In genomic region chr13:21161591-21161990, GRCm38 (mm10) we compare ENCODE assay signal across 10 mouse cellular contexts. TPM values are rescaled to one million over a fixed set of nuclear protein-coding genes. Genes with fewer than 3 reads are reported as not detected.
DNase-seq lines count a peak whose midpoint lies in the region; ATAC-seq and TF ChIP-seq lines count a peak whose summit lies in the region.
"Had no signal": no experiment of that assay in that cellular context is flagged by ENCODE, and none has a peak within 500 bp of the region (broad histone marks: within the 10 kb centered on the region; RNA-seq: fewer than 3 reads in every experiment).

No protein-coding gene starts in this region.

- no peak overlapping the region for H3K9ac ChIP-seq in liver, embryonic 14.5 days (replicated peaks)

- peak overlapping the region; percentile 94 for H3K4me2 ChIP-seq in liver, embryonic 14.5 days (ENCODE audit: low read depth)

- H3K36me3 ChIP-seq in megakaryocyte, embryonic 14.5 days (replicated peaks; ENCODE audit: low read length) = no peaks in the 10 kb centered on the region
- no peaks in the 10 kb centered on the region for H3K36me3 ChIP-seq in liver, embryonic 14.5 days (replicated peaks; ENCODE audit: control insufficient read depth, insufficient read depth, low read depth)

- no peak for TF ChIP-seq EP300 in liver, embryonic 14.5 days (IDR thresholded peaks at IDR 0.05; ENCODE audit: low read depth)

- no peaks in the 10 kb centered on the region for H3K4me1 ChIP-seq in cerebellum, adult 2 months (ENCODE audit: control insufficient read depth, insufficient read depth, low read length)
- H3K4me1 ChIP-seq in megakaryocyte, embryonic 14.5 days = peaks cover 33% of the 10 kb centered on the region
- peaks cover 7 to 14% of the 10 kb centered on the region in 2 experiments for H3K4me1 ChIP-seq in liver, embryonic 14.5 days (replicated peaks; ENCODE audit: control insufficient read depth in 2 of 2, insufficient read depth in 2 of 2, low read length in 1 of 2)

- H3K27ac ChIP-seq in cerebellum, adult 2 months (ENCODE audit: insufficient read depth, low read length) = no peak overlapping the region
- no peak overlapping the region for H3K27ac ChIP-seq in liver, embryonic 14.5 days

- TF ChIP-seq CTCF in cerebellum, adult 2 months (IDR thresholded peaks at IDR 0.05; ENCODE audit: borderline replicate concordance, insufficient read depth, low read depth, low read length) = no peak
- no peak for TF ChIP-seq CTCF in liver, embryonic 14.5 days (IDR thresholded peaks at IDR 0.05; ENCODE audit: low read depth)

- DNase-seq in cerebellum, adult 2 months = no peak
- DNase-seq in cerebellum, postnatal 25 days = no peak
- no peak for DNase-seq in liver, embryonic 14.5 days (ENCODE audit: low read depth in 3 of 3, low spot score in 3 of 3)
- no peak for DNase-seq in ovary, adult 18-20 months (ENCODE audit: low spot score)
- DNase-seq in right cerebral cortex, adult 2 months (ENCODE audit: low spot score in 2 of 2) = no peak
- DNase-seq in thymus, postnatal 4 days = no peak

- peak overlapping the region; percentile 27 for H3K4me3 ChIP-seq in cerebellum, adult 2 months (replicated peaks; ENCODE audit: insufficient read depth, low read depth, low read length)
- peak overlapping the region; percentile 48 for H3K4me3 ChIP-seq in megakaryocyte, embryonic 14.5 days (replicated peaks)
- peak overlapping the region in 1 of 2 experiments; percentile 78; a peak in 2 of 4 replicates for H3K4me3 ChIP-seq in liver, embryonic 14.5 days (ENCODE audit: insufficient read depth in 1 of 2, low read depth in 2 of 2, low read length in 2 of 2)

- H3K9me3 ChIP-seq in megakaryocyte, embryonic 14.5 days = no peaks in the 10 kb centered on the region
- no peaks in the 10 kb centered on the region for H3K9me3 ChIP-seq in liver, embryonic 14.5 days (ENCODE audit: control insufficient read depth, low read length)

- ATAC-seq in megakaryocyte, adult 5-6 weeks (ENCODE audit: poor library complexity, severe bottlenecking) = no peak
- ATAC-seq in liver, embryonic 14.5 days (ENCODE audit: insufficient read depth) = peak; percentile 33; the same call in 1 of the 2 replicates

- no peaks in the 10 kb centered on the region for H3K27me3 ChIP-seq in cerebellum, adult 2 months (ENCODE audit: control insufficient read depth, insufficient read depth, low read length)
- peaks cover 15% of the 10 kb centered on the region for H3K27me3 ChIP-seq in megakaryocyte, embryonic 14.5 days (replicated peaks)
- H3K27me3 ChIP-seq in liver, embryonic 14.5 days (ENCODE audit: control insufficient read depth, insufficient read depth, low read length) = peaks cover 17% of the 10 kb centered on the region

- 22% methylated on average over 2 of the region's 2 CpGs for WGBS in cerebellum, adult 2 months
- WGBS in liver, embryonic 14.5 days (ENCODE audit: insufficient replicate concordance) = 40% methylated on average over 2 of the region's 2 CpGs

- TF ChIP-seq POLR2A in cerebellum, adult 2 months (IDR thresholded peaks at IDR 0.05; ENCODE audit: borderline replicate concordance, insufficient read depth, low read length) = no peak

RNA-seq across cellular contexts. Expression of gene Olfr1368, which starts 15.9 kb away (rescaled TPM):
- polyA plus RNA-seq in cerebellum, adult 2 months (2012; rRNA removed) = not detected in 2 replicates
- polyA plus RNA-seq in megakaryocyte, embryonic 14.5 days (2012; ENCODE audit: insufficient read depth, low replicate concordance) = not detected in 2 replicates
- total RNA-seq in megakaryocyte, adult 5-6 weeks (2015) = not detected in 2 replicates
- total RNA-seq in megakaryocyte, adult 5-6 weeks (2017) = not detected in 2 replicates
- polyA plus RNA-seq in liver, embryonic 14.5 days (2012; rRNA removed) = not detected in 2 replicates
- not detected in 2 replicates for polyA plus RNA-seq in liver, embryonic 14.5 days (2014; fragmentation: Nextera tagmentation; extraction: Ambion mirVana)
- polyA plus RNA-seq: embryonic facial prominence, embryonic 11.5 days; small intestine, adult 2 months had no signal

RNA-seq across cellular contexts. Expression of gene Trim27, which starts 17.7 kb away (rescaled TPM):
- polyA plus RNA-seq in cerebellum, adult 2 months (2012; rRNA removed) = 27.0 and 28.9 TPM in 2 replicates
- 63.6 and 88.3 TPM in 2 replicates for polyA plus RNA-seq in megakaryocyte, embryonic 14.5 days (2012; ENCODE audit: insufficient read depth, low replicate concordance)
- 47.7 and 50.6 TPM in 2 replicates for total RNA-seq in megakaryocyte, adult 5-6 weeks (2015)
- 79.9 and 84.0 TPM in 2 replicates for total RNA-seq in megakaryocyte, adult 5-6 weeks (2017)
- 28.0 and 36.9 TPM in 2 replicates for polyA plus RNA-seq in liver, embryonic 14.5 days (2012; rRNA removed)
- polyA plus RNA-seq in liver, embryonic 14.5 days (2014; fragmentation: Nextera tagmentation; extraction: Ambion mirVana) = 50.9 and 56.1 TPM in 2 replicates

RNA-seq across cellular contexts. Expression of gene Olfr263, which starts 32.2 kb away (rescaled TPM):
- not detected in 2 replicates for polyA plus RNA-seq in cerebellum, adult 2 months (2012; rRNA removed)
- not detected in 2 replicates for polyA plus RNA-seq in megakaryocyte, embryonic 14.5 days (2012; ENCODE audit: insufficient read depth, low replicate concordance)
- total RNA-seq in megakaryocyte, adult 5-6 weeks (2015) = not detected in 2 replicates
- not detected in 2 replicates for total RNA-seq in megakaryocyte, adult 5-6 weeks (2017)
- polyA plus RNA-seq in liver, embryonic 14.5 days (2012; rRNA removed) = not detected in 2 replicates
- polyA plus RNA-seq in liver, embryonic 14.5 days (2014; fragmentation: Nextera tagmentation; extraction: Ambion mirVana) = not detected in 2 replicates
- polyA plus RNA-seq: embryonic facial prominence, embryonic 11.5 days; small intestine, adult 2 months had no signal

RNA-seq across cellular contexts. Expression of gene Olfr1369-ps1, which starts 50.3 kb away (rescaled TPM):
- polyA plus RNA-seq in cerebellum, adult 2 months (2012; rRNA removed) = not detected in 2 replicates
- polyA plus RNA-seq in megakaryocyte, embryonic 14.5 days (2012; ENCODE audit: insufficient read depth, low replicate concordance) = not detected in 2 replicates
- total RNA-seq in megakaryocyte, adult 5-6 weeks (2015) = not detected in 2 replicates
- 0.04 TPM in 1 of 2 replicates, not detected in the other for total RNA-seq in megakaryocyte, adult 5-6 weeks (2017)
- not detected in 2 replicates for polyA plus RNA-seq in liver, embryonic 14.5 days (2012; rRNA removed)
- polyA plus RNA-seq in liver, embryonic 14.5 days (2014; fragmentation: Nextera tagmentation; extraction: Ambion mirVana) = 0.03 TPM in 1 of 2 replicates, not detected in the other
- polyA plus RNA-seq: embryonic facial prominence, embryonic 11.5 days; small intestine, adult 2 months had no signal
